Mouse (Mus musculus) limb, embryonic 14.5 days (tissue): ENCODE results near the gene Msln. TPM values are rescaled to one million over a fixed set of nuclear protein-coding genes. Genes with fewer than 3 reads are reported as not detected.

Experiments used
- ATAC-seq: fragments of 200-750 bp; cut with Nextera tagmentation; 2 replicates; pipeline ENCODE4 v1.8.0; 2017; ENCODE audit warnings: low read depth, moderate number of reproducible peaks, moderate TSS enrichment; ENCODE audit not compliant: low FRiP score
- DNase-seq: peaks from one replicate; pipeline ENCODE4 v3.0.0-alpha.2; 2015; ENCODE audit warnings: low spot score
- H3K27ac ChIP-seq: fragments of 300-500 bp; sonication (generic); replicated peaks from 2 replicates; pipeline ENCODE4 v1.5.1; 2014; ENCODE audit warnings: low read depth, mild to moderate bottlenecking, low read length, moderate library complexity, mixed read lengths
- H3K27me3 ChIP-seq: fragments of 300-500 bp; sonication (generic); 2 replicates; pipeline ENCODE4 v1.6.1; 2014; ENCODE audit warnings: low read length, mixed read lengths; ENCODE audit not compliant: control insufficient read depth, insufficient read depth
- H3K36me3 ChIP-seq: fragments of 300-500 bp; sonication (generic); 2 replicates; pipeline ENCODE4 v1.6.1; 2014; ENCODE audit warnings: mild to moderate bottlenecking, low read length, moderate library complexity, mixed read lengths; ENCODE audit not compliant: control insufficient read depth, insufficient read depth
- H3K4me1 ChIP-seq: fragments of 300-500 bp; sonication (generic); 2 replicates; pipeline ENCODE4 v1.6.1; 2014; ENCODE audit warnings: antibody characterized with exemption, low read length, mixed read lengths; ENCODE audit not compliant: control insufficient read depth, insufficient read depth
- H3K4me2 ChIP-seq: fragments of 300-500 bp; sonication (generic); replicated peaks from 2 replicates; pipeline ENCODE4 v1.6.1; 2014; ENCODE audit warnings: low read depth, mild to moderate bottlenecking, low read length, moderate library complexity; ENCODE audit not compliant: severe bottlenecking
- H3K4me3 ChIP-seq: fragments of 300-500 bp; sonication (generic); replicated peaks from 2 replicates; pipeline ENCODE4 v1.5.1; 2014; ENCODE audit warnings: low read length
- H3K9ac ChIP-seq: fragments of 300-500 bp; sonication (generic); 2 replicates; pipeline ENCODE4 v1.6.1; 2014; ENCODE audit warnings: mild to moderate bottlenecking, low read depth, low read length, moderate library complexity; ENCODE audit not compliant: severe bottlenecking
- H3K9me3 ChIP-seq: fragments of 300-500 bp; sonication (generic); 2 replicates; pipeline ENCODE4 v1.6.1; 2016; ENCODE audit warnings: low read length; ENCODE audit not compliant: control insufficient read depth
- POLR2A ChIP-seq: fragments of 200-500 bp; IDR thresholded peaks from 2 replicates; pipeline ENCODE4 v1.8.0; 2012; ENCODE audit warnings: inconsistent platforms, mild to moderate bottlenecking, moderate library complexity, borderline replicate concordance; ENCODE audit not compliant: insufficient read depth, insufficient read length; ENCODE audit errors: extremely low read depth
- WGBS: fragments of 180-500 bp; shearing (Covaris S2); extraction: QIAGEN DNeasy Blood & Tissue Kit; methylation state at CpG from one replicate; pipeline ENCODE4 v1.1.7; 2014; 5-methylcytosine and 5-hydroxymethylcytosine counted together
- polyA plus RNA-seq, 2 experiments: library from polyadenylated mRNA; depleted of rRNA in 1 of 2; stranded (reverse) in 1 of 2; unstranded in 1 of 2; fragments of >200 nt; fragmentation: Nextera tagmentation in 1 of 2; extraction: Ambion mirVana in 1 of 2; gene quantifications; 2 replicates each; pipeline versions ENCODE4 v1.2.1 to v1.2.3; 2012 to 2014

The Msln gene
- polyA plus RNA-seq, 2 experiments: 0.95 to 5.5 TPM

DNA sequence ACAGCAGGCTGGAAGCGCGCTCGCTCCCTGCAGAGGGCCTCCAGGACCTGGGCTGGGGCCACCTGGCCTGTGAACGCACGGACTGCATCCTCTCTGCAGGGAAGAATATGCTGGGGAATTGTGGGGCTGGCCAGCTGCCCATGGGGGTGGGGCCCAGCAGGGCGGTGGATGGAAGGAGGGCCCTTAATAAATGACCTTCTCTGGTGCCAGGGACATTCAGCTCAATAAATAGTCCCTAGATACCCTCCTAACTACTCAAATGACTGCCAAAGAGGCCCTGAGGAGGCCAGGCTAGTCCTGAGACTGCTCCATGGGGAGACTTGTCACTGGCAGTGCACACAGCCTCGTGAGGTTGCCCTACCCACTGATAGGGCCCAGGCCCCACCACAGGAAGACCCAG, 28.9 kb upstream of the Msln start:
- Histone ChIP-seq H3K27me3 (no peaks in the 10 kb centered on the region), H3K9me3 (no peaks in the 10 kb centered on the region), H3K4me3 (no peak overlapping the region), H3K9ac (0 out of 2 replicates have a peak overlapping the region, but pooled peaks have one; percentile 25), H3K4me2 (no peak overlapping the region), H3K36me3 (peaks cover 37% of the 10 kb centered on the region), H3K4me1 (peaks cover 13% of the 10 kb centered on the region), H3K27ac (no peak overlapping the region)
- no peak for TF ChIP-seq POLR2A
- ATAC-seq (no peak), DNase-seq (no peak)
- WGBS: 74% methylated on average over 7 of the region's 7 CpGs

DNA sequence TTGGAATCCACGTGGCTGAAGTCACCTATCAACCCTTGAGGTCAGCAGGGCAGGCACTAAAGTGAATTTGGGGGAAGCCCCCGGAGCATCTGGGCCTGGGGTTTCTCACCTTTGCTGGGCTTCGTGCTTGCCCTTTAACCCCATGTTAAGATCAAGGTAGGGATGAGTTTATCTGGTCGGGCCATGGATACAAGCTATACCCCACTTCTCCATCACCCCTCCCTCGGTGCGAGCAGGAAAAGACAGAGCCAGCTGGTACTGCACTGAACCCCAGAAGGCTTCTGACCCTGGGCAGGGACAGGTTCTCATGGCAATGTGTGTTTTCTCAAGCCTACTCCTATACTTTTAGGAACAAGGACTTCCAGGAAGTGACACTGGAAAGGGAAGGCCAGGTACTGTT, 27.2 kb upstream of the Msln start:
- 74% methylated on average over 6 of the region's 6 CpGs for WGBS
- Histone ChIP-seq H3K4me3 (no peak overlapping the region), H3K36me3 (peaks cover 38% of the 10 kb centered on the region), H3K4me2 (no peak overlapping the region), H3K27ac (no peak overlapping the region), H3K4me1 (peaks cover 13% of the 10 kb centered on the region), H3K9me3 (no peaks in the 10 kb centered on the region), H3K9ac (no peak overlapping the region), H3K27me3 (no peaks in the 10 kb centered on the region)
- no peak for TF ChIP-seq POLR2A
- ATAC-seq: no peak
- DNase-seq: no peak

DNA sequence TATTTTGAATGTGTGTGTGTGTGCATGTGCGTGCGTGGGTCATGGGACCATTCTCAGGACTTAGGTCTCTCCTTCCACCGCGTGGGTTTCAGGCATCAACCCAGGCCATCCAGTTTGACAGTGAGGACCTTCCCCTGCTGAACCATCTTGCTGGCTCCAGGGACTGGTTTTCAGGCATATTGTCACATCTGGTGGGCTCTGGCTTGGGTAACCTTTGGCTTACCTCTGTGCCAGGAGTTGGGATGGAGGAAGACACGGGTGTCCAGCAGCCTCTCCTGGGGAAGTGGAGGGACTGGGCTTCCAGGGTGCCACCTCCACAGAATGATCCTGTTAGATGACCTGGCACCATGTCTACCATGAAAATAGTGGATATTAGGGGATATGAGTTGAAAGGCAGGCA, 23.8 kb upstream of the Msln start:
- DNase-seq (no peak), ATAC-seq (no peak)
- no peak for TF ChIP-seq POLR2A
- H3K4me1 ChIP-seq: peaks cover 5% of the 10 kb centered on the region
- H3K27me3 ChIP-seq: no peaks in the 10 kb centered on the region
- no peak overlapping the region for H3K4me3 ChIP-seq
- WGBS: 94% methylated on average over 5 of the region's 5 CpGs
- no peaks in the 10 kb centered on the region for H3K9me3 ChIP-seq
- no peak overlapping the region for H3K4me2 ChIP-seq
- no peak overlapping the region for H3K27ac ChIP-seq
- H3K9ac ChIP-seq: no peak overlapping the region
- H3K36me3 ChIP-seq: peaks cover 26% of the 10 kb centered on the region

DNA sequence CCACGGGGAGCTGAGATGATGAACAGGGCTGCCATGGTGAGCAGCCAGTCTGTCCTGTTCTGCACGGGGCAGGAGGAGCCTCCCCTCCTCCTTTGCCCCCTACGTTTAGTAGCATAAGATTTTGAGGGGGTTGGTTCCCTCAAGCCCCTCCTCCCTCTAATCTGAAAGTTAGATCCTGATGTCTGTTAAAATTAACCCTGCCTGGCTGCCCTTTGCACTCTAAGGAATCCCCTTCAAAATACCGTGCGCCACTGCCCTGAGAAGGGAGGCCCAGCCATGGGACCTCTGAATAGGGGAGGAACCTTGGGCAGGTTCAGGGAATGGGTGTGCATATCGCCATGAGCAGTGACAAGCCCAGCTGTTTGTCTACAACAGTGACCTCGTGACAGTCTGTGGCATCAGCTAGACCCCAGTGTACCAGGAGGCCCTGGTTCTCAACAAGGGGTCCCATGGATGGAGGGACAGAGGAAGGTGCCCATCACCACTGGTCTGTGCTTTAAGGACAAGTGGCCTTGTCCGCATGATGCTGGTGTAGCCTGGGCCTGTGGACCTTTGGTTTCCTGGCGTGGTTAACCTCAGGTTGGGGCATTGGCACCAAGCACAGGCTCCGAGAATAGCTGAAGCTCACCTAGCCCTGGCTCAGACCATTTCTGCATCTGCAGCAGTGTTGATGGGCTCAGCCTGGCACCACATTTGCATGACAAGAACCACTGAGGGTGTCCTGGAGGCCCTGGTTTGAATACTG, 21.3 kb upstream of the Msln start:
- H3K4me1 ChIP-seq: peaks cover 5% of the 10 kb centered on the region
- H3K36me3 ChIP-seq: peaks cover 9% of the 10 kb centered on the region
- no peak for TF ChIP-seq POLR2A
- H3K9me3 ChIP-seq: no peaks in the 10 kb centered on the region
- no peak overlapping the region for H3K4me3 ChIP-seq
- no peak overlapping the region for H3K27ac ChIP-seq
- 82% methylated on average over 10 of the region's 10 CpGs for WGBS
- H3K9ac ChIP-seq: no peak overlapping the region
- no peak for ATAC-seq
- H3K4me2 ChIP-seq: no peak overlapping the region
- no peaks in the 10 kb centered on the region for H3K27me3 ChIP-seq
- no peak for DNase-seq

DNA sequence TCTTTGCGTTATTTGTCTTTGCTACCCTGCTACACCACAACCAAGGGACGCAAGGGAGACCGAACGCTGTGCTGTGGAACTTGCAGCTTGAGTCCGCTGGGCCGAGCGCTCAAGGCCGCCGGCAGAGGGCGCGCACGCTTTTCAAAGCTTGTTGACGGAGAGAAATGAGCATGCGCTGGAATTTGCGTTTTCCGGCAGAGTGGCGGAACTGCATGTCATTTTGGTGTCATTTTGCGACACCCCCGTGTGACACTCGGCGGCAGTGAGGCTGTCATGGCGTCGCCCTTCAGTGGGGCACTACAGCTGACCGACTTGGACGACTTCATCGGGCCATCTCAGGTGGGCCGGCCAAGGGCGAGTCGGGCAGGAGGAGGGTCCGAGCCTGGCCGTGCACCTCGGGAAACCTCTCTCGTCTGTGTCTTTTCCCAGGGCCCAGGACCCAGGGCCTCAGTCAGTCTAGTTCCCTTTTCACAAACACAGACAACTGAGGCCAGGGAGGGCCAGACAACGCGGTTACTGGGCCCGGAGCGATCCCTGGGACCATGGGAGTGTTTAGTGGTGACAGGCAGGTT, 19.5 kb upstream of the Msln start, which contains the start of gene Narfl:
TSS of gene Narfl (plus strand) at position 228 of the 572 bp plus-strand sequence.
- peak within 1 kb of the TSS; percentile 80 for H3K4me2 ChIP-seq
- peak within 1 kb of the TSS; percentile 77 for H3K9ac ChIP-seq
- peak within 1 kb of the TSS; percentile 69 for H3K4me3 ChIP-seq
- H3K9me3 ChIP-seq: no peaks in the 10 kb centered on the region
- DNase-seq: peak; percentile 96
- H3K4me1 ChIP-seq: peaks cover 5% of the 10 kb centered on the region
- peaks cover 9% of the 10 kb centered on the region for H3K36me3 ChIP-seq
- H3K27ac ChIP-seq: no peak within 1 kb of the TSS
- under 1% methylated on average over 37 of the region's 37 CpGs for WGBS
- ATAC-seq: peak; percentile 87
- peak; percentile 53; the same call in 1 of the 2 replicates for TF ChIP-seq POLR2A
- no peaks in the 10 kb centered on the region for H3K27me3 ChIP-seq
